Mouse (Mus musculus) intestine, postnatal 0 days (tissue): ENCODE data around the gene Ighmbp2. TPM values are rescaled to one million over a fixed set of nuclear protein-coding genes. Genes with fewer than 3 reads are reported as not detected.
A peak's percentile ranks its signal among the peaks of the same experiment; 100 is the strongest.

Source experiments
- ATAC-seq: fragments of 200-750 bp; cut with Nextera tagmentation; 2 replicates; pipeline ENCODE4 v1.8.0; 2017; ENCODE audit warnings: mild to moderate bottlenecking, moderate TSS enrichment, moderate library complexity
- H3K27ac ChIP-seq: fragments of 300-500 bp; sonication (generic); 2 replicates; pipeline ENCODE4 v1.5.1; 2014; ENCODE audit warnings: mild to moderate bottlenecking, low read depth, low read length, moderate library complexity
- H3K27me3 ChIP-seq: fragments of 300-500 bp; sonication (generic); replicated peaks from 2 replicates; pipeline ENCODE4 v1.6.1; 2014; ENCODE audit warnings: low read length, mixed read lengths; ENCODE audit not compliant: control insufficient read depth, insufficient read depth
- H3K36me3 ChIP-seq: fragments of 300-500 bp; sonication (generic); 2 replicates; pipeline ENCODE4 v1.6.1; 2014; ENCODE audit warnings: mild to moderate bottlenecking, moderate library complexity; ENCODE audit not compliant: control insufficient read depth, insufficient read depth
- H3K4me1 ChIP-seq: fragments of 300-500 bp; sonication (generic); replicated peaks from 2 replicates; pipeline ENCODE4 v1.6.1; 2014; ENCODE audit warnings: antibody characterized with exemption, low read length, mixed read lengths; ENCODE audit not compliant: control insufficient read depth, insufficient read depth
- H3K4me2 ChIP-seq: fragments of 300-500 bp; sonication (generic); replicated peaks from 2 replicates; pipeline ENCODE4 v1.6.1; 2014; ENCODE audit warnings: low read depth, mild to moderate bottlenecking, moderate library complexity
- H3K4me3 ChIP-seq: fragments of 300-500 bp; sonication (generic); 2 replicates; pipeline ENCODE4 v1.5.1; 2014; ENCODE audit warnings: low read depth, low read length
- H3K9ac ChIP-seq: fragments of 300-500 bp; sonication (generic); 2 replicates; pipeline ENCODE4 v1.6.1; 2014; ENCODE audit warnings: mild to moderate bottlenecking, low read depth, low read length
- H3K9me3 ChIP-seq: fragments of 300-500 bp; sonication (generic); 2 replicates; pipeline ENCODE4 v1.6.1; 2016; ENCODE audit warnings: mixed run types; ENCODE audit not compliant: control insufficient read depth
- CTCF ChIP-seq: sonication (generic); IDR thresholded peaks from 2 replicates; pipeline ENCODE4 v1.5.1; 2016; ENCODE audit warnings: low read depth, mild to moderate bottlenecking, control low read depth, antibody characterized with exemption, moderate library complexity
- WGBS: fragments of 180-500 bp; shearing (Covaris S2); extraction: QIAGEN DNeasy Blood & Tissue Kit; methylation state at CpG from one replicate; pipeline ENCODE4 v1.1.7; 2014; 5-methylcytosine and 5-hydroxymethylcytosine counted together
- polyA plus RNA-seq: library from polyadenylated mRNA; unstranded; fragments of >200 nt; fragmentation: Nextera tagmentation; extraction: Ambion mirVana; gene quantifications from 2 replicates; pipeline ENCODE4 v1.2.1, GENCODE M21; 2015

The Ighmbp2 gene
- polyA plus RNA-seq, 1 experiment from 2014 or later = 3.7 TPM

GRCm38 (mm10) chr19:3292993-3293392 is 10.2 kb upstream of the Ighmbp2 start:
- WGBS = 91% methylated on average over 1 of the region's 1 CpGs
- H3K27ac ChIP-seq = no peak overlapping the region
- peaks cover 10% of the 10 kb centered on the region; the same call in 1 of the 2 replicates for H3K4me1 ChIP-seq
- no peak overlapping the region for H3K9ac ChIP-seq
- H3K27me3 ChIP-seq = no peaks in the 10 kb centered on the region
- H3K9me3 ChIP-seq = no peaks in the 10 kb centered on the region
- no peak for TF ChIP-seq CTCF
- ATAC-seq = no peak
- H3K4me2 ChIP-seq = no peak overlapping the region
- no peak overlapping the region for H3K4me3 ChIP-seq
- peaks cover 28% of the 10 kb centered on the region for H3K36me3 ChIP-seq

DNA sequence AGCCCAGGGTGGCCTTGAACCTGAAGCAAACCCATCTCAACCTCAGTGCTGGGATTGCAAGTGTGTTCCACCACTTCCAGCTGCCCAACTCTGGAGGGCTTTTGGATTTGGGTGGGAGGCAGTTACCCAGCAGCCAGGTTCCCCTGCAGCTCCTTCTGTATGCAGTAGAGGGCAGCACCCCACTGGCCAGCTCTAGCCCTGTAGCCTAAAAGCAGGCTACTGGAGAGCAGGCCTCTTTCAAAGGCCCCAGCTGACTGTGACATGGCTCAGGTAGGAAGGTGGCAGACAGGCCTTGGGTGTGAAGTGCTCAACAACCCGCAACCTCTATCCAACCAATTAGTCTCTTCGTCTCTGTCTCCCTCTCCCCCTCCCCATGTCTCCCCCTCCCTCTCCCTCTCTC is 9.2 kb upstream of the Ighmbp2 start:
- Histone ChIP-seq H3K27ac (no peak overlapping the region), H3K4me1 (peaks cover 6% of the 10 kb centered on the region; the same call in 1 of the 2 replicates), H3K9ac (no peak overlapping the region), H3K27me3 (no peaks in the 10 kb centered on the region), H3K4me2 (no peak overlapping the region), H3K36me3 (peaks cover 37% of the 10 kb centered on the region), H3K9me3 (no peaks in the 10 kb centered on the region), H3K4me3 (no peak overlapping the region)
- peak; percentile 23; the same call in 1 of the 2 replicates for ATAC-seq
- TF ChIP-seq CTCF = peak; percentile 93
- 73% methylated on average over 2 of the region's 2 CpGs for WGBS

GRCm38 (mm10) chr19:3289006-3289405 is 6.2 kb upstream of the Ighmbp2 start:
- TF ChIP-seq CTCF = no peak
- WGBS = 90% methylated on average over 1 of the region's 1 CpGs
- H3K4me3 ChIP-seq = no peak overlapping the region
- H3K4me2 ChIP-seq = no peak overlapping the region
- no peak overlapping the region for H3K9ac ChIP-seq
- peaks cover 50% of the 10 kb centered on the region for H3K36me3 ChIP-seq
- no peaks in the 10 kb centered on the region for H3K27me3 ChIP-seq
- ATAC-seq = no peak
- no peaks in the 10 kb centered on the region for H3K4me1 ChIP-seq
- H3K27ac ChIP-seq = no peak overlapping the region
- no peaks in the 10 kb centered on the region for H3K9me3 ChIP-seq

GRCm38 (mm10) chr19:3281886-3282285 is 931 bp downstream of the Ighmbp2 start:
- H3K4me2 ChIP-seq = peak overlapping the region; percentile 88
- no peaks in the 10 kb centered on the region for H3K27me3 ChIP-seq
- WGBS = 45% methylated on average over 4 of the region's 4 CpGs
- no peak overlapping the region for H3K27ac ChIP-seq
- no peaks in the 10 kb centered on the region for H3K9me3 ChIP-seq
- no peak for ATAC-seq
- H3K9ac ChIP-seq = peak overlapping the region; percentile 84
- no peaks in the 10 kb centered on the region for H3K4me1 ChIP-seq
- TF ChIP-seq CTCF = no peak
- peak overlapping the region; percentile 95 for H3K4me3 ChIP-seq
- peaks cover 33% of the 10 kb centered on the region for H3K36me3 ChIP-seq

GRCm38 (mm10) chr19:3275744-3276365 is 7.0 kb downstream of the Ighmbp2 start:
- TF ChIP-seq CTCF = no peak
- no peaks in the 10 kb centered on the region for H3K9me3 ChIP-seq
- no peaks in the 10 kb centered on the region for H3K27me3 ChIP-seq
- no peak overlapping the region for H3K4me3 ChIP-seq
- H3K4me2 ChIP-seq = no peak overlapping the region
- no peak for ATAC-seq
- H3K36me3 ChIP-seq = peaks cover 74% of the 10 kb centered on the region
- no peak overlapping the region for H3K27ac ChIP-seq
- H3K9ac ChIP-seq = no peak overlapping the region
- WGBS = 76% methylated on average over 3 of the region's 3 CpGs
- no peaks in the 10 kb centered on the region for H3K4me1 ChIP-seq

DNA sequence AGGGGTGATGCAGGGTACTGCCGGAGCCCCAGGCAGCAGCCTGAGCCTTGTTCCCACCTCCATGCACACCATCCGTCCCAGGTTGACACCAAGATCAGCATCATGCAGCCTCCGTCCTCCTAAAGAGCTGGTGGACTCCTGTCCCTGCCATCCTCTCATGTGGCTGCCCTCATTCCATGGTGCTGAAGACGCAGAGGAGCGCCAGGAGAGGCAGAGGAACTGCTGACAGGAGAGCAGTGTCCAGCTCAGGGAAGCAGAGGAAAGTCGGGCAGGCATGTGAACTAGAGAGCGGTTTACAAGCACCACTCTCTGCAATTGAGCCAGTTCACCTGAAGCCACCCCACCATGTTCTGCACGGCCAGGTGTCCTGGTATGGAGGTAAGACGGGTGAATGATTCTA is 9.5 kb downstream of the Ighmbp2 start:
- ATAC-seq = no peak
- 89% methylated on average over 9 of the region's 9 CpGs for WGBS

More for the DNA sequence above, 9.5 kb downstream of the Ighmbp2 start:
- Histone ChIP-seq H3K36me3 (peaks cover 80% of the 10 kb centered on the region), H3K4me1 (no peaks in the 10 kb centered on the region), H3K27me3 (no peaks in the 10 kb centered on the region), H3K4me3 (no peak overlapping the region), H3K9ac (no peak overlapping the region), H3K27ac (peak overlapping the region; percentile 35; the same call in 1 of the 2 replicates), H3K4me2 (no peak overlapping the region), H3K9me3 (no peaks in the 10 kb centered on the region)
- no peak for TF ChIP-seq CTCF
